Mouse (Mus musculus) right cerebral cortex, postnatal 10 days (tissue): Measurements from ENCODE around the gene Tmem230.
"Not testable (repeated sequence)": the region's sequence is repeated elsewhere in the genome, so short reads cannot be mapped to it uniquely, and the experiment has no call there.

Experiments
- DNase-seq, 2 experiments: peaks; one replicate each; pipeline ENCODE4 v3.0.0; 2021; ENCODE audit warnings: low spot score in 2 of 2

Tmem230 gene

DNA sequence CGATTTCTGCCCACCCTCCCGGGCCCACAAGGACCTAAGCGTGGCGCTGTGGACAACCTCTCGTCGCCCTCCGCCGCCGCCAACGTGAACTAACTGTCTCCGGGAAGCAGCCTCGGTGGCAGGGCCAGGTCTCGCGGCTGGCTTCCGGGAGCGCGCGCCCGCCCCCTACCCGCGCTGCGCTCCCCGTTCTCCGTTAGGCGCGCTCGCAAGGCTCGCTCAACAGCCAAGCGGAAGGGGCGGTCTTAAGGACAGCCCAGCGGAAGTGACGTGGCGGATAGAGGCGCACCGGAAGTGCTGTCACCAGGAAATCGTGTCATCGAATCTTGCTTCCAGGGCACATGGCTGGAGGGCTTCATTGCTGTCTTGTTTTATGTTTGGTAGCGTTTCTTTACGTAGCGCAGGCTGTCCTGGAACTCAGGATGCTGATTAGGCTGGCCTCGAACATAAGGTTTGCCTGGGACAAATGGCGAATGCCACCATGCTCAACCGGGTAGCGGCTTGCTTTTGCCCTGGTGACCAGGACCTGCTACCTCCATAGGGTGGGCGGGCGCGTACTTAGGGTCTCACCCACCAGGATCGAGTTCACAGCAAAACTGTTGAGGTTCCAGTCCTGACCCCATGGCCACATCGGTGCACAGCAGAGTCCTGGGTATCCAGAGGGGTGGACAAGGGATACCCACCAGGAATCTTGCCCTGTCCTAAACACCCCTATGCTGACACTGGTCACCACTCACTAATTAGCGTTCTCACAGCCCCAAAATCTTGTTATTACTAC is at the start of gene Tmem230:
Gene Tmem230, minus strand, starts transcription at position 269 of the 775 bp plus-strand sequence.
- DNase-seq: peak; percentile 97

GRCm38 (mm10) chr2:132293694-132294450 is 46.3 kb upstream of the Tmem230 start:
- no peak for DNase-seq

- DNase-seq: peak; percentile 56 to 81
These were observed 44.5 kb upstream of the Tmem230 start for GRCm38 (mm10) chr2:132292083-132292482.

GRCm38 (mm10) chr2:132291265-132291664 is 43.7 kb upstream of the Tmem230 start:
- no peak for DNase-seq

DNA sequence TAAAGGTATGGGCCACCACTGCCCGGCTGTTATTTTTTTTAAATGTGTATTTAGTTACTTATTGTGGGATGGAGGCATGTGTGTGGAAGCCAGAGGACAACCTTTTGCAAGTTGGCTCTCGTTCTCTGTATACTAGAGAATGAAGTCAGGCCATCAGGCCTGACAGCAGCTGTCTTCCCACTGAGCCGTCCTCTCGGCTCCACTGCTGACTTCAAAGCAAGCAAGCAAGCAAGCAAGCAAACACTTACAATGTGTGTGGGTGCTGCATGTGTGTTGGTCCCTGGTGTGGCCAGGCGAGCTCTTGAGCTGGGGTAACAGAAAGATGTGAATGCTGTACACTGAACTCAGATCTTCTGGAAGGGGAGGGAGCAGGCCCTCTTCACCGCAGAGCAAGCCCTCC is 43.2 kb upstream of the Tmem230 start:
- no peak for DNase-seq

GRCm38 (mm10) chr2:132289213-132289612 is 41.6 kb upstream of the Tmem230 start:
- DNase-seq: not testable (repeated sequence)

DNA sequence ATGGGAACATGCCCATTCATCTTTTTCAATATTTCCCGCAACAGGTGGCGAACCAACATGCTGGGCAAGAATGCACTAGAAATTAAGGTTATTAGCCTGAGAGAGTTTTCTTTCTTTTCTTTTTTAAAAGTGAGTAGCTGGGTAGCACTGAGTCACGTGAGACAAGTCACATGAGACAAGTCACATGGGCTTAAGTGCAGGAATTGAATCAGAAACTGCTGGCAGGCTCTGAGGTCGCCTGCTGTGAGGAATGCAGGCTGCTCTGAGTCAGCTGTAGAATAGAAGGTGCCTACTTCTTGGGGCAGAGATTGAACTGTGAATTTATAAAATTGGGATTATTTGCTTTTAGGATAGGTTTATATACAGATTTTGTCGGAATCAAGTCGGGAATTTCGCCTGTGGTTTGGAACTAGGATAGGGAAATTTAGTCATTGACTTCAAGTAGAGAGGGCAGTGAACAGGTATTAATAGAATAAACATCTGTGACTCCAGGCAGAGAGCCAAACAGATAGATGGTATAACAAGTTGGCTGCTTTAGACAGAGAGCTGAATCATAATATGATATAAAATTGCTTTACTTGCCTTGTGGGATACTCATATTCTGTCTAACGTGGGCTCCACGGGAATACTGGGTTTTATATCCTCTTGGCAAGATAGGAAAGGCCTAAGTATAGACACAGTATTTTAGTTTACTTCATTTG is 38.9 kb upstream of the Tmem230 start:
- DNase-seq: no peak

DNA sequence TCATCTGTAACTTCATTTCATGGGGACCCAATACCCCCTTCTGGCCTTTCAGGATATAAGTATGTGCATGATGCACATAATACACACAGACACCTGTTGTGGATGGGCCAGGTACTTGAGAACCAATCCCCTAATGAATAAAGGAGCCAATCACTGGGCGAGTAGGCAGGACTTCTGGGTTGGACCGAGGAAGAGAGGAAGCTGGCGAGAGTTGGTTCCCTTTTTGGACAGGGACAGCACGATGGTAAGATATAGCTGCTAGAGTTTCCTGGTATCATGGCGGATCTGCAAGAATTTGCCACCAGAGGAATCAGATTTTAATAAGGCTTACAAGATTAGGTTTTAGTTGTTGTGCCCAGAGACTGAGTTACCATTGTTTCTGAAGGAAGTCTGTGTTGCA is 38.1 kb upstream of the Tmem230 start:
- not testable (repeated sequence) for DNase-seq

GRCm38 (mm10) chr2:132284492-132285139 is 37.0 kb upstream of the Tmem230 start:
- DNase-seq: no peak

- DNase-seq: no peak
These were observed 35.8 kb upstream of the Tmem230 start for GRCm38 (mm10) chr2:132283236-132284070.

DNA sequence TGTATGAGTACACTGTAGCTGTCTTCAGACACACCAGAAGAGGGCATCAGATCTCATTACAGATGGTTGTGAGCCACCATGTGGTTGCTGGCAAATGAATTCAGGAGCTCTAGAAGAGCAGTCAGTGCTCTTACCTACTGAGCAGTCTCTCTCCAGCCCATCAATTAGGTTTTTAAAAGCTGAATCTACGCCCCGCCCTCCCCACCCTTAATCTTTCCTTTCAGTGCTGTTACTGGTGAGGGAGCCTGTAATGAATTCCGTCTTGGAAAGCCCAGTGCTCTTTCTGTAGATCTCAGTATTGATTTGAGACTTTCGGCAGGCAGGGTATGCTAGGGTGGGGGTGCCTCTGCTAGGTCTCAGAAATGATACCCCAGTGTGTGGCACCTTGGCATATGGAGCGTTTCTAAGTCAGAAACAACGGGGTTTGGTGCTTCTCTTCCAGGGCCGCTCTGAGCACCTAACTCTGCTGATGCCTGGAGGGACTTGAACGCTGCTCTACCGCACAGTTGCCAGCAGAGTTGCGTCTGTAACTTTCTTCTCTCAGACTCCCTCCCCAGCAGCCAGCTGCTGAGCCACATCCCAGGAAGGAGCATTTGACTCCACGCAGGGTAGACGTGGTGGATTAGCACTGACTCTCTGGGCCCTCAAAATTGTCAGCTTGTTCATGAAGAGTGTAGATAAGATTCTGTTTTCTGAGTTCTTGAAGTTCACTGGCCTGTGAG is 35.0 kb upstream of the Tmem230 start:
- DNase-seq: no peak

GRCm38 (mm10) chr2:132281560-132282452 is 34.2 kb upstream of the Tmem230 start:
- no peak for DNase-seq

GRCm38 (mm10) chr2:132280518-132281120 is 33.0 kb upstream of the Tmem230 start:
- DNase-seq: no peak

DNA sequence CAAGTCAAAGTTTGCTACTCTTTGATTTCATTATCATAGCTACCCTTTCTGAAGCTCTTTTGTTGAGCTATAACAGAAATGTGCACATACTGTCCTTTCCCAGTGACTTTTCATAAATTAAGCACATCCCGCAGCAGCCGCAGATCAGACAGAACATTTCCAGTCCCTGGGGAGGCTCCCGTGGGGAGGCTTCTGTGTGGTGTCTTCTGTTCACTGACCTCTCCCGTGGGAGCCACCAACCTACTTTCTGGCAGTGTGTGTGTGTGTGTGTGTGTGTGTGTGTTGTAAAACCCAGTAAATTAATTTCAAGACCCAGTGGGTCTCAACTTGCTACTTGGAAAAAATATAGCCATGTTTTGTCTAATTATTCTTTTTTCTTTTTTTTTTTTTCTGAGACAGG is 32.4 kb upstream of the Tmem230 start:
- DNase-seq: no peak

DNA sequence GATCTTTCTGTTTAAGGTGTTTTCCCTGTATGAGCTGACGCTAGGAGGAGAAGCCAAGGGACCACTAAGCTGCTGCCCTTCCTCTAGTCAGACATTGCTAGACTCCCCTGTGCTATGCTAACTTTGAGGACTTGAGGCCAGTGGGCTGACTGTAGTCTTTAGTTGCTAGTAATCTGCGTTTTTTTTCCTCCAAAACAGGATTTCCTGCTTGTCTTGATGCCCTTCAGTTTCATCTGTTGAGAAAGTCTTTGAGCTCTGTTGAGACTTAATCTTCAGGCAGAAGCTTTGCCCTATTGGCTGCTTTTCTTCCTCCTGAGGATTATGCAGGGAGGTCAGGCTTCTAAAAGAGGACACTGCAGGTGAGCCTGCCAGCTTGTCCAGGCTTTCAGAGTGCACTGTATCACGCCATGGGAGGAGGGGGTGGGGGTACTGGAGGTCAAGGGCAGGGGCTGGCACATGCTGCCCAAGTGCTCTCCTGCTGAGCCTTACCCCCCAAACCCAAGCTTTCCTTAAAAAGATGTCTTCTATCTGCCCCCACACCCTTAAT is 31.8 kb upstream of the Tmem230 start:
- DNase-seq: no peak

- no peak for DNase-seq
These were observed 30.8 kb upstream of the Tmem230 start for GRCm38 (mm10) chr2:132278273-132278853.

GRCm38 (mm10) chr2:132276249-132276648 is 28.6 kb upstream of the Tmem230 start:
- no peak for DNase-seq

GRCm38 (mm10) chr2:132275527-132275926 is 27.9 kb upstream of the Tmem230 start:
- no peak for DNase-seq
